Mouse (Mus musculus): ENCODE results near the gene Taok3.

DNA sequence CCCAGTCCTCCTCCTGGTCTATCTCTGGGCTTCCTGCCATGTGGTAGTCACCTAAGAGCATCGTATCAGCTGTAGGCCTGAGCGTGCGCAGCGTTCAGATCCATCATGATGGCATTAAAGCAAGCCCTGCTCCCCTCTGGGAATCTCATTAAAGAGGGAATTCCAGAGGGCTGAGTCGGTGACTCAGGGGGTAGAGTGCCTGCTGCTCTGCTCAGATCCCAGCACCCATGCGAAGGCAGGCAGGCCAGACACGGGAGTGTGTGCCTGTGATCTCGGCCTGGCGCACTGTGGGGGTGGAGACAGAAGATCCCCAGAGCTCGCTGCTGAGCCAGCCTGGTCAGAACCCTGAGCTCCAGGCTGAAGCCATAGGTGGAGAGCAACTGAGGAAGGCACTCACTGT is 128.4 kb downstream of the Taok3 start:
- TF ChIP-seq POLR2A (IDR thresholded peaks at IDR 0.05; ENCODE audit: insufficient read depth, low read depth, low read length) (no peak), EP300 (IDR thresholded peaks at IDR 0.05; ENCODE audit: insufficient read depth, low read depth, low read length) (no peak), CTCF (IDR thresholded peaks at IDR 0.05) (no peak)
